Mouse (Mus musculus): ENCODE measurements around the gene Brms1. TPM values are rescaled to one million over a fixed set of nuclear protein-coding genes. Genes with fewer than 3 reads are reported as not detected.

Brms1 gene
- polyA plus RNA-seq, 1 experiment from 2014 or later, result 29.5 TPM

DNA sequence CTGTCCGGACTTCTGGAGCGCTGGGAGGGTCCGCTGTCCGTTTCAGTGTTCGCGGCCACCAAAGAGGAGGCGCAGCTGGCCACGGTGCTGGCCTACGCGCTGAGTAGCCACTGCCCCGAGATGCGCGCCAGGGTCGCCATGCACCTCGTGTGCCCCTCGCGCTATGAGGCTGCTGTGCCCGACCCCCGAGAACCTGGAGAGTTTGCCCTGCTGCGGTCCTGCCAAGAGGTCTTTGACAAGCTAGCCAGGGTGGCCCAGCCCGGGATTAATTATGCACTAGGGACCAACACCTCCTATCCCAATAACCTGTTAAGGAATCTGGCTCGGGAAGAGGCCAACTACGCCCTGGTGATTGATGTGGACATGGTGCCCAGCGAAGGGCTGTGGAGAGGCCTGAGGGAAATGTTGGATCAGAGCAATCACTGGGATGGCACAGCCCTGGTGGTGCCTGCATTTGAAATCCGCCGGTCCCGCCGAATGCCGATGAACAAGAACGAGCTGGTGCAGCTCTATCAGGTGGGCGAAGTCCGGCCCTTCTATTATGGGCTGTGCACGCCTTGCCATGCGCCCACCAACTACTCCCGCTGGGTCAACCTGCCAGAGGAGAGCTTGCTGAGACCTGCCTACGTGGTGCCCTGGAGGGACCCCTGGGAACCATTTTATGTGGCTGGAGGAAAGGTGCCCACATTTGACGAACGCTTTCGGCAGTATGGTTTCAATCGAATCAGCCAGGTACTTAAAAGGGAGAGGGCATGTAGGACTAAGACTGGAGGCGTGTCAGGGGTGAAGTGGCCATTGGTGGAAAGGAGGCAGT is 1.6 kb upstream of the Brms1 start:
- H3K9ac ChIP-seq, result peak overlapping the region; percentile 97
- H3K9me3 ChIP-seq, result no peaks in the 10 kb centered on the region
- ATAC-seq (ENCODE audit: extremely low read depth, insufficient number of reproducible peaks, low FRiP score, low TSS enrichment), result no peak
- peaks cover 39% of the 10 kb centered on the region for H3K4me1 ChIP-seq
- H3K27me3 ChIP-seq (replicated peaks), result no peaks in the 10 kb centered on the region
- peak overlapping the region; percentile 76 for H3K27ac ChIP-seq (replicated peaks)
- H3K36me3 ChIP-seq, result peaks cover 15% of the 10 kb centered on the region
- 14% methylated on average over 41 of the region's 41 CpGs for WGBS
- peak overlapping the region; percentile 99 for H3K4me2 ChIP-seq
- H3K4me3 ChIP-seq, result peak overlapping the region; percentile 79

- ATAC-seq (ENCODE audit: extremely low read depth, insufficient number of reproducible peaks, low FRiP score, low TSS enrichment), result no peak
- H3K4me2 ChIP-seq, result peak overlapping the region; percentile 99
- no peaks in the 10 kb centered on the region for H3K27me3 ChIP-seq (replicated peaks)
- peaks cover 28% of the 10 kb centered on the region for H3K36me3 ChIP-seq
- peak overlapping the region; percentile 79 for H3K4me3 ChIP-seq
- peak overlapping the region; percentile 72 for H3K27ac ChIP-seq (replicated peaks)
- peak overlapping the region; percentile 97 for H3K9ac ChIP-seq
- no peaks in the 10 kb centered on the region for H3K9me3 ChIP-seq
- WGBS, result 2% methylated on average over 16 of the region's 16 CpGs
- H3K4me1 ChIP-seq, result peaks cover 39% of the 10 kb centered on the region
Observed at GRCm38 (mm10) chr19:5041588-5041987, 434 bp downstream of the Brms1 start.

DNA sequence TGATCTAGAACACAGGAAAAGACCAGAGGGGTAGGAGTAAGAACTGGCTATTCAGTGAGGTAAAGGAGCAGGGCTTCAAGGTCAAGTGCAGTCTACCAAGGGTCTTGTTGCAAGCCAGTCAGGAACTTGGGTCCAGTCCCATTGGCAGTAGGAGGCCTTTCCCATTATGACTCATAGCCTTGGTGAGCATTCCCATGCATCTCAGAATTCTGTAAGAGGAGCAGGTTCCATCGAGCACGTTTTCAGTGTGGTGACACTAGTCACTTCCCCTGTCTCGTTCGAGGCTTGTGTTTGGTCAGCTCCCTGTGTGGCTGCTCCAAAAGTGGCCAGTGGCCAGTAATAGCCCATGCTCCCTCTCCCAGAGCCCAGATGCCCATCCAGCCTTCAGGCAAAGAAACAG is 4.4 kb downstream of the Brms1 start:
- H3K36me3 ChIP-seq, result peaks cover 57% of the 10 kb centered on the region
- no peak overlapping the region for H3K4me2 ChIP-seq
- H3K4me1 ChIP-seq, result peaks cover 26% of the 10 kb centered on the region
- H3K9me3 ChIP-seq, result no peaks in the 10 kb centered on the region
- 72% methylated on average over 4 of the region's 4 CpGs for WGBS
- H3K27me3 ChIP-seq (replicated peaks), result peaks cover 3% of the 10 kb centered on the region; the same call in 1 of the 2 replicates
- no peak overlapping the region for H3K9ac ChIP-seq
- no peak overlapping the region for H3K4me3 ChIP-seq
- no peak for ATAC-seq (ENCODE audit: extremely low read depth, insufficient number of reproducible peaks, low FRiP score, low TSS enrichment)
- H3K27ac ChIP-seq (replicated peaks), result no peak overlapping the region

DNA sequence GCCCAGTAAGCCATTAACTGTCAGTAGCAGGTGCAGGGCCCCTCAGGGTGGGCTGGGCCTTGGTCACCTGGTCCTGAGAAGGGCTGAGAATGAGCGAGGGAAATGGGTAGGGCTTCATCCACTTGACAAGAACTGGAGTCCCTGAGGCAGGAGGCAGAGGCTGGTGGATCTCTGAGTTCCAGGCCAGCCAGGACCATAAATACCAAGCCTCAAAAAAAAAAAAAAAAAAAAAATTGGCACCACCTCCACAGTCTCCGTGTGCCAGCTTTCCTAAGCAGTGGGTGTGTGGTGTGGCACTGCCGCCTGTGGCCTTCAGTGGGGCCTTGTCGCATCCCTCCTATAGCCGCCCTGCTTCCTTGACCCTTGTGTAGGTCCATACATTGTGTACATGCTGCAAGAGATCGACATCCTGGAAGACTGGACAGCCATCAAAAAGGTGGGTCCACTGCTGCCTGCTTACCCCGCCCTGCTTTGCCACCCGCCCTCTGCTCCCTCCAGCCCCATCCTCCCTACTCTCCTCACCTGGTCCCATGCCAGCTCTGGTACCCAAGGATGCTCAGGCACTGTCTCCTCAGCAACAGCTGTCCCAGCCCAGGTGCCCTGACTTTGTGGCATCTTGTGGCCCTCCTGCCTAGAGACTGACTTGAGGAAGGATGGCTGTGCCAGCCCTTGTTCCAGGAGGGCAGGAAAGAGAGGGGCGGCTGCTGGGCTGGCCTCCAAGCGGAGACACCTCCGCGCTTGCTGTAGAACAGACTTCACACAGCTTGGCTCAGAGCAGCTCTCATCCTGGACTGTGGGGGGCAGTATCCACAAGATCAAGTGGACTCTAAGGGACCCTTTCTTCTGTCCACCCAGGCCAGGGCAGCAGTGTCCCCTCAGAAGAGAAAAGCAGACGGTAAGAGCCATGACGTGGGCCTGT is 7.2 kb downstream of the Brms1 start:
- H3K9ac ChIP-seq, result no peak overlapping the region
- H3K4me3 ChIP-seq, result no peak overlapping the region
- ATAC-seq (ENCODE audit: extremely low read depth, insufficient number of reproducible peaks, low FRiP score, low TSS enrichment), result no peak
- H3K27me3 ChIP-seq (replicated peaks), result peaks cover 28% of the 10 kb centered on the region
- H3K4me1 ChIP-seq, result peaks cover 34% of the 10 kb centered on the region
- 83% methylated on average over 14 of the region's 14 CpGs for WGBS
- no peaks in the 10 kb centered on the region for H3K9me3 ChIP-seq
- H3K36me3 ChIP-seq, result peaks cover 50% of the 10 kb centered on the region
- H3K27ac ChIP-seq (replicated peaks), result no peak overlapping the region
- no peak overlapping the region for H3K4me2 ChIP-seq

DNA sequence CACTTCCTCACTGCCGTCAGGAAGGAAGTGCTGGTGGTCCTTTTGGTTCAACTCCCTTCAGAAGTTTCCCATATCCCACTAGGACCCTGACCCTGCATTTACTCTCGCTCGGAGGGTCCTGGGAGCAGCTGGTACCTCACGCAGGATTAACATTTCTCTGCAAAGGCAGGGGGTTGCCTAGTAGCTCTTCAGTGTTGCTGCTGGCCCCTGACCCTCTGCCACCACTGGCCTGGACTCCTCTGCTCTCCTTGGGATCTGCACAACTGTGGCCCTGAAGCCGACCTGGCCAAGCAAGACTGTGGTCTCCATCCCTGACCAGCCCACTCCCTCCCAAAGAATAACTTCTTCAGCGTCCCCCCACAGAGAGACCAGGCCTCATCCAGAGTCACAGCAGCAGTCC is 8.2 kb downstream of the Brms1 start:
- Histone ChIP-seq H3K27me3 (replicated peaks) (peaks cover 33% of the 10 kb centered on the region), H3K36me3 (peaks cover 42% of the 10 kb centered on the region), H3K4me2 (no peak overlapping the region), H3K27ac (replicated peaks) (no peak overlapping the region), H3K4me1 (peaks cover 34% of the 10 kb centered on the region), H3K9me3 (no peaks in the 10 kb centered on the region), H3K4me3 (no peak overlapping the region), H3K9ac (no peak overlapping the region)
- WGBS, result 82% methylated on average over 6 of the region's 6 CpGs
- no peak for ATAC-seq (ENCODE audit: extremely low read depth, insufficient number of reproducible peaks, low FRiP score, low TSS enrichment)

- peak within 1 kb of the TSS; percentile 70 for H3K27ac ChIP-seq (replicated peaks)
- no peak for ATAC-seq (ENCODE audit: extremely low read depth, insufficient number of reproducible peaks, low FRiP score, low TSS enrichment)
- no peaks in the 10 kb centered on the region for H3K9me3 ChIP-seq
- H3K36me3 ChIP-seq, result peaks cover 42% of the 10 kb centered on the region
- peak within 1 kb of the TSS; percentile 72 for H3K9ac ChIP-seq
- H3K4me3 ChIP-seq, result peak within 1 kb of the TSS; percentile 48
- peaks cover 41% of the 10 kb centered on the region for H3K27me3 ChIP-seq (replicated peaks)
- peak within 1 kb of the TSS; percentile 71 for H3K4me2 ChIP-seq
- H3K4me1 ChIP-seq, result peaks cover 34% of the 10 kb centered on the region
- 12% methylated on average over 14 of the region's 14 CpGs for WGBS
Observed at GRCm38 (mm10) chr19:5050047-5050905, 9.1 kb downstream of the Brms1 start, which contains the start of gene Rin1. Rin1 (plus strand) TSS chr19:5050481.

GRCm38 (mm10) chr19:5051031-5051430 is 9.9 kb downstream of the Brms1 start:
- H3K4me1 ChIP-seq, result peaks cover 34% of the 10 kb centered on the region
- no peak; the same call in 1 of the 2 replicates for ATAC-seq (ENCODE audit: extremely low read depth, insufficient number of reproducible peaks, low FRiP score, low TSS enrichment)

GRCm38 (mm10) chr19:5051515-5051914 is 10.4 kb downstream of the Brms1 start:
- Histone ChIP-seq H3K36me3 (peaks cover 35% of the 10 kb centered on the region), H3K4me1 (peaks cover 37% of the 10 kb centered on the region), H3K4me3 (peak overlapping the region; percentile 48), H3K4me2 (peak overlapping the region; percentile 71), H3K27ac (replicated peaks) (peak overlapping the region; percentile 70; the same call in 1 of the 2 replicates), H3K27me3 (replicated peaks) (peaks cover 45% of the 10 kb centered on the region), H3K9ac (peak overlapping the region; percentile 72), H3K9me3 (no peaks in the 10 kb centered on the region)
- 58% methylated on average over 3 of the region's 3 CpGs for WGBS
- no peak for ATAC-seq (ENCODE audit: extremely low read depth, insufficient number of reproducible peaks, low FRiP score, low TSS enrichment)

More at GRCm38 (mm10) chr19:5051031-5051430, 9.9 kb downstream of the Brms1 start:
- Histone ChIP-seq H3K27me3 (replicated peaks) (peaks cover 45% of the 10 kb centered on the region), H3K4me3 (peak overlapping the region; percentile 48), H3K9me3 (no peaks in the 10 kb centered on the region), H3K9ac (peak overlapping the region; percentile 72), H3K36me3 (peaks cover 40% of the 10 kb centered on the region), H3K4me2 (peak overlapping the region; percentile 71), H3K27ac (replicated peaks) (peak overlapping the region; percentile 70)
- 7% methylated on average over 17 of the region's 17 CpGs for WGBS

DNA sequence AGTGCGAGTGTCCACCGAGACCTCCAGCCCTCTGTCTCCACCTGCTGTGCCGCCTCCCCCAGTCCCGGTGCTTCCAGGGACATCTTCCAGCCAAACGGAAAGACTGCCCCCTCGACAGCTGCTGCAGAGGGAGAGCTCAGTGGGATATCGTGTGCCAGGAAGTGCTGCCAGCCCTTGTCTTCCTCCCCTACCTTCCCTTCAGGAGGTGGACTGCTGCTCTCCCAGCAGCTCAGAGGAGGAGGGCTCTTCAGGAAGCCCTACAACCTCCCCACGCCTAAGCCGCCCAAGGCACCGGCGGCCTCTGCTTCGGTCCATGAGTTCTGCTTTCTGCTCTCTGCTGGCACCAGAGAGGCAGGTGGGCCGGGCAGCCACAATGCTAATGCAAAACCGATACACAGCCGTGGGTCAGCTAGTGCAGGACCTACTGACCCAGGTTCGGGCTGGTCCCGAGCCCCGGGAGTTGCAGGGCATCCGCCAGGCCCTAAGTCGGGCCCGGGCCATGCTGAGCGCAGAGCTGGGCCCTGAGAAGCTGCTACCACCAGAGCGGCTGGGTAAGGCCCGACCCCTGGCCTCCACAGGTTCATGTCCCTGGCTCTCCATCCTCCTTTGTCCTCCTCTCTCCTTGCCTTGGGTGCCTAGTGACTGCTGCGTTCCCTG is 11.1 kb downstream of the Brms1 start:
- H3K36me3 ChIP-seq, result peaks cover 27% of the 10 kb centered on the region
- peaks cover 39% of the 10 kb centered on the region for H3K4me1 ChIP-seq
- WGBS, result 24% methylated on average over 25 of the region's 25 CpGs
- no peak for ATAC-seq (ENCODE audit: extremely low read depth, insufficient number of reproducible peaks, low FRiP score, low TSS enrichment)
- H3K9ac ChIP-seq, result peak overlapping the region; percentile 72
- no peak overlapping the region; the same call in 1 of the 2 replicates for H3K27ac ChIP-seq (replicated peaks)
- H3K4me2 ChIP-seq, result peak overlapping the region; percentile 71
- no peaks in the 10 kb centered on the region for H3K9me3 ChIP-seq
- peak overlapping the region; percentile 48 for H3K4me3 ChIP-seq
- peaks cover 45% of the 10 kb centered on the region for H3K27me3 ChIP-seq (replicated peaks)

DNA sequence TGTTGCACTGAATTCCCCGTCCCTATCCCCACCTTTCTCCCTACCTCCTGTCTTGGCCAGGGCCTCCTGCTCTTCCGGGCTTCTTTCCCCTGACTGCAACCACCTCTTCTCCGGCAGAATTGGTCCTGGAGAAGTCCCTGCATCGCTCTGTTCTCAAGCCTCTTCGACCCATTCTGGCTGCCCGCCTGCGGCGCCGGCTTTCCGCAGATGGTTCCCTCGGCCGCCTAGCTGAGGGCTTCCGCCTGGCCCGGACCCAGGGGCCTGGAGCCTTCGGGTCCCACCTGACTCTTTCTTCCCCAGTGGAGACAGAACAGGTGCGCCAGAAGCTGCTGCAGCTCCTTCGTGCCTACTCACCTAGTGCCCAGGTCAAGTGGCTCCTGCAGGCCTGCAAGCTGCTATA is 11.7 kb downstream of the Brms1 start:
- 56% methylated on average over 17 of the region's 17 CpGs for WGBS
- H3K27me3 ChIP-seq (replicated peaks), result peaks cover 45% of the 10 kb centered on the region
- H3K4me3 ChIP-seq, result no peak overlapping the region
- H3K4me1 ChIP-seq, result peaks cover 41% of the 10 kb centered on the region
- H3K27ac ChIP-seq (replicated peaks), result no peak overlapping the region
- H3K4me2 ChIP-seq, result peak overlapping the region; percentile 71
- H3K9me3 ChIP-seq, result no peaks in the 10 kb centered on the region
- H3K36me3 ChIP-seq, result peaks cover 21% of the 10 kb centered on the region
- no peak overlapping the region for H3K9ac ChIP-seq
- ATAC-seq (ENCODE audit: extremely low read depth, insufficient number of reproducible peaks, low FRiP score, low TSS enrichment), result no peak
